Comparison of ENCODE assay signal across 13 mouse cellular contexts in genomic region chr2:35265775-35266174, GRCm38 (mm10). TPM values are rescaled to one million over a fixed set of nuclear protein-coding genes. Genes with fewer than 3 reads are reported as not detected.
A peak's percentile ranks its signal among the peaks of the same experiment; 100 is the strongest.
DNase-seq lines count a peak whose midpoint lies in the region; ATAC-seq and TF ChIP-seq lines count a peak whose summit lies in the region.
"Had no signal": no experiment of that assay in that cellular context is flagged by ENCODE, and none has a peak within 500 bp of the region (broad histone marks: within the 10 kb centered on the region; RNA-seq: fewer than 3 reads in every experiment).

No protein-coding gene starts in this region.

- no peak overlapping the region for H3K4me3 ChIP-seq in heart, embryonic 13.5 days
- no peak overlapping the region for H3K4me3 ChIP-seq in lung, postnatal 0 days (ENCODE audit: low read depth, low read length)
- no peak overlapping the region for H3K4me3 ChIP-seq in lung, adult 2 months (replicated peaks; ENCODE audit: extremely low read depth, low read depth, low read length)
- no peak overlapping the region for H3K4me3 ChIP-seq in embryonic facial prominence, embryonic 14.5 days (ENCODE audit: low read depth, low read length)
- H3K4me3 ChIP-seq in stomach, embryonic 15.5 days (replicated peaks) = no peak overlapping the region
- H3K4me3 ChIP-seq: erythroblast, embryonic 14.5 days; hindbrain, embryonic 13.5 days; neural tube, embryonic 12.5 days had no signal

- intact Hi-C loops in heart, postnatal 36 days (cut with DNase I) = loop anchor here (2.0 kb wide), 1 partner anchor 17 kb away; no protein-coding TSS in a partner anchor

- no peak for TF ChIP-seq EP300 in lung, postnatal 0 days (IDR thresholded peaks at IDR 0.05)

- TF ChIP-seq CTCF in lung, postnatal 0 days (IDR thresholded peaks at IDR 0.05) = no peak
- no peak for TF ChIP-seq CTCF in lung, adult 2 months (IDR thresholded peaks at IDR 0.05; ENCODE audit: insufficient read depth, low read length)

- H3K27me3 ChIP-seq in heart, embryonic 13.5 days (replicated peaks) = no peaks in the 10 kb centered on the region
- no peaks in the 10 kb centered on the region for H3K27me3 ChIP-seq in lung, postnatal 0 days (replicated peaks; ENCODE audit: insufficient read depth, low read length)
- no peaks in the 10 kb centered on the region for H3K27me3 ChIP-seq in embryonic facial prominence, embryonic 14.5 days (replicated peaks; ENCODE audit: control insufficient read depth, insufficient read depth, low read length)
- H3K27me3 ChIP-seq in stomach, embryonic 15.5 days (replicated peaks) = no peaks in the 10 kb centered on the region
- H3K27me3 ChIP-seq: neural tube, embryonic 12.5 days had no signal

- 64% methylated on average over 8 of the region's 8 CpGs for WGBS in heart, embryonic 13.5 days
- 71% methylated on average over 8 of the region's 8 CpGs for WGBS in lung, postnatal 0 days
- 70% methylated on average over 8 of the region's 8 CpGs for WGBS in lung, adult 2 months
- 57% methylated on average over 8 of the region's 8 CpGs for WGBS in embryonic facial prominence, embryonic 14.5 days
- WGBS in stomach, embryonic 15.5 days = 64% methylated on average over 8 of the region's 8 CpGs

- DNase-seq in heart, postnatal 36 days = no peak
- no peak for DNase-seq in lung, postnatal 0 days (ENCODE audit: low spot score)
- no peak for DNase-seq in lung, adult 2 months
- no peak for DNase-seq in embryonic facial prominence, embryonic 14.5 days (ENCODE audit: low spot score)
- DNase-seq in frontal cortex, postnatal 14 days (ENCODE audit: low spot score in 2 of 2) = no peak
- no peak for DNase-seq in thymus, adult 18-20 months
- DNase-seq: cerebellum, adult 8-10 months; kidney, adult 11 months had no signal

- H3K4me2 ChIP-seq in heart, embryonic 13.5 days = peak overlapping the region; percentile 32
- H3K4me2 ChIP-seq in lung, postnatal 0 days (replicated peaks; ENCODE audit: low read depth, low read length) = no peak overlapping the region
- H3K4me2 ChIP-seq in embryonic facial prominence, embryonic 14.5 days (ENCODE audit: low read depth, low read length) = peak overlapping the region; percentile 18
- no peak overlapping the region for H3K4me2 ChIP-seq in stomach, embryonic 15.5 days
- H3K4me2 ChIP-seq: hindbrain, embryonic 13.5 days; neural tube, embryonic 12.5 days had no signal

- H3K9ac ChIP-seq in heart, embryonic 13.5 days = peak overlapping the region; percentile 25; the same call in 1 of the 2 replicates
- H3K9ac ChIP-seq in lung, postnatal 0 days (replicated peaks; ENCODE audit: low read depth) = no peak overlapping the region
- H3K9ac ChIP-seq in embryonic facial prominence, embryonic 14.5 days (ENCODE audit: low read depth, low read length) = no peak overlapping the region; the same call in 1 of the 2 replicates
- no peak overlapping the region for H3K9ac ChIP-seq in stomach, embryonic 15.5 days
- H3K9ac ChIP-seq: hindbrain, embryonic 13.5 days; neural tube, embryonic 12.5 days had no signal

- H3K27ac ChIP-seq in heart, embryonic 13.5 days (replicated peaks) = peak overlapping the region; percentile 55
- H3K27ac ChIP-seq in lung, postnatal 0 days (ENCODE audit: low read length) = peak overlapping the region; percentile 95
- peak overlapping the region; percentile 78 for H3K27ac ChIP-seq in embryonic facial prominence, embryonic 14.5 days (replicated peaks; ENCODE audit: low read depth, low read length)
- peak overlapping the region; percentile 48; the same call in 1 of the 2 replicates for H3K27ac ChIP-seq in stomach, embryonic 15.5 days
- H3K27ac ChIP-seq: hindbrain, embryonic 13.5 days; neural tube, embryonic 12.5 days had no signal

- ATAC-seq in heart, embryonic 13.5 days (ENCODE audit: extremely low read depth, insufficient number of reproducible peaks, low FRiP score, low TSS enrichment) = no peak
- ATAC-seq in lung, postnatal 0 days = no peak
- ATAC-seq in embryonic facial prominence, embryonic 14.5 days (ENCODE audit: low read depth) = no peak
- ATAC-seq in stomach, embryonic 15.5 days (ENCODE audit: insufficient read depth, low FRiP score, low read depth) = no peak

- H3K36me3 ChIP-seq in heart, embryonic 13.5 days = no peaks in the 10 kb centered on the region
- H3K36me3 ChIP-seq in lung, postnatal 0 days (ENCODE audit: insufficient read depth, low read length) = no peaks in the 10 kb centered on the region
- no peaks in the 10 kb centered on the region for H3K36me3 ChIP-seq in embryonic facial prominence, embryonic 14.5 days (ENCODE audit: control insufficient read depth, insufficient read depth, low read length)
- H3K36me3 ChIP-seq in stomach, embryonic 15.5 days = no peaks in the 10 kb centered on the region
- H3K36me3 ChIP-seq: hindbrain, embryonic 13.5 days; neural tube, embryonic 12.5 days had no signal

- no peak for TF ChIP-seq POLR2A in lung, adult 2 months (IDR thresholded peaks at IDR 0.05; ENCODE audit: borderline replicate concordance, extremely low read depth, low read depth, low read length)

- peaks cover 75% of the 10 kb centered on the region for H3K4me1 ChIP-seq in heart, embryonic 13.5 days
- peaks cover 28% of the 10 kb centered on the region; the same call in 1 of the 2 replicates for H3K4me1 ChIP-seq in lung, postnatal 0 days (ENCODE audit: insufficient read depth, low read depth, low read length)
- peaks cover 18% of the 10 kb centered on the region for H3K4me1 ChIP-seq in lung, adult 2 months (ENCODE audit: control insufficient read depth, insufficient read depth, low read length)
- H3K4me1 ChIP-seq in embryonic facial prominence, embryonic 14.5 days (ENCODE audit: control insufficient read depth, insufficient read depth, low read length) = peaks cover 70% of the 10 kb centered on the region
- peaks cover 53% of the 10 kb centered on the region for H3K4me1 ChIP-seq in stomach, embryonic 15.5 days

- H3K9me3 ChIP-seq in heart, embryonic 13.5 days = no peaks in the 10 kb centered on the region
- no peaks in the 10 kb centered on the region for H3K9me3 ChIP-seq in lung, postnatal 0 days (ENCODE audit: low read length)
- H3K9me3 ChIP-seq in embryonic facial prominence, embryonic 14.5 days (ENCODE audit: control insufficient read depth, low read length) = no peaks in the 10 kb centered on the region
- H3K9me3 ChIP-seq in stomach, embryonic 15.5 days = no peaks in the 10 kb centered on the region
- H3K9me3 ChIP-seq: hindbrain, embryonic 13.5 days; neural tube, embryonic 12.5 days had no signal

RNA-seq across cellular contexts. Expression of gene Gsn, which starts 9.6 kb away (rescaled TPM):
- 205 and 215 TPM in 2 replicates for polyA plus RNA-seq in heart, embryonic 13.5 days (2015; fragmentation: Nextera tagmentation; extraction: Ambion mirVana)
- 100 to 1,000 TPM; 969 to 984 TPM for total RNA-seq in heart, postnatal 36 days (2021)
- 956 and 1,007 TPM in 2 replicates for polyA plus RNA-seq in lung, postnatal 0 days (2015; fragmentation: Nextera tagmentation; extraction: Ambion mirVana)
- polyA plus RNA-seq in lung, adult 2 months (2012; rRNA removed) = 2,994 and 3,301 TPM in 2 replicates
- 359 and 397 TPM in 2 replicates for polyA plus RNA-seq in embryonic facial prominence, embryonic 14.5 days (2014; fragmentation: Nextera tagmentation; extraction: Ambion mirVana)
- 233 and 253 TPM in 2 replicates for polyA plus RNA-seq in stomach, embryonic 15.5 days (2015; fragmentation: Nextera tagmentation; extraction: Ambion mirVana)

Comparison
In these comparisons a context has a peak if more than half of its experiments do, and no peak if none do; other contexts are left out.
1. H3K4me2 ChIP-seq: peak in heart, embryonic 13.5 days (single experiment) and embryonic facial prominence, embryonic 14.5 days (single experiment); none in lung, postnatal 0 days (single experiment) and stomach, embryonic 15.5 days (single experiment).
2. Peak in every context shown above with its lines, with median percentiles within 50 percentile points of each other: H3K27ac ChIP-seq.